Mouse (Mus musculus): Measurements from ENCODE around the gene Tomm20l.

DNA sequence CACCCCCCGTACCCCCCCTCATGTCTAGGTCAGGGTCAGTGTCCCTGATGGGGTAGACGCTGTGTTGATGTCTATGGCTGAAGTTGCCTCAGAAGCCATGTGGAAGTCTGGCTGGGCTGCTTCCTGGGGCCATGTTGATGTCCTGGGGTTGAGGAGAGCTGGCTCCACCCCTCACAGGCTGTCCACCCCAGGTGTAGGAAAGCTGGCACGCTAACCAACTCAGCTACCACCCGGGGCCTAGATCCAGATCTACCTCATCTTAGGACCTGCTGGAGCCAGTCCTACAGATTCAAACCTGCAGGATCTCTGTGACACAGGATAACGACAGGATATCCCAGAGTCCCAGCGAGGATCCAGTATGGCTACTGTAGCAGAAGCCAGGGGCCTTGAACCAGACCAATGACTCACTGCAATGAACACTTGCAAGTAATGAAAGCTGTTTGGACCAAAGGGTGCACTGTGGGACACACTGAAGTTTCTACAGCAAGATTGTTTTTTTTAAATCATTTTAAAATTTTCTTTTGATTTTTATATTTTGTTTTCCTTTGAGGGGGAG, 3.9 kb upstream of the Tomm20l start:
- TF ChIP-seq POLR2A (IDR thresholded peaks at IDR 0.05; ENCODE audit: insufficient read length, low read depth) = no peak
- TF ChIP-seq USF1 (IDR thresholded peaks at IDR 0.05; ENCODE audit: low read depth) = no peak
- no peak for TF ChIP-seq CEBPB (IDR thresholded peaks at IDR 0.05; ENCODE audit: insufficient read depth, poor library complexity, severe bottlenecking)
- no peak for TF ChIP-seq MYOG (IDR thresholded peaks at IDR 0.05; ENCODE audit: control insufficient read depth in 1 of 3, insufficient read depth in 1 of 3, insufficient read length in 2 of 3, low read depth in 2 of 3)
